Mouse (Mus musculus) testis, adult 2 months (tissue): ENCODE results near the gene Dolpp1.

Experiments
- CTCF ChIP-seq: fragments of 200-500 bp; IDR thresholded peaks from 2 replicates; pipeline ENCODE4 v1.5.1; 2012; ENCODE audit warnings: low read depth, mild to moderate bottlenecking, inconsistent platforms, low read length, moderate library complexity; ENCODE audit not compliant: control insufficient read depth, insufficient read depth, insufficient replicate concordance
- POLR2A ChIP-seq: fragments of 200-500 bp; IDR thresholded peaks from 2 replicates; pipeline ENCODE4 v1.6.1; 2012; ENCODE audit warnings: low read depth, mild to moderate bottlenecking, inconsistent platforms, low read length, moderate library complexity; ENCODE audit not compliant: control insufficient read depth

- TF ChIP-seq CTCF (no peak), POLR2A (no peak)
Measured at GRCm38 (mm10) chr2:30402843-30403242, 10.8 kb downstream of the Dolpp1 start.
